Mouse (Mus musculus): ENCODE measurements around the gene Gm13090. TPM values are rescaled to one million over a fixed set of nuclear protein-coding genes. Genes with fewer than 3 reads are reported as not detected.

Gene Gm13090
- polyA plus RNA-seq, 1 experiment from 2014 or later, result not detected

- no peak for ATAC-seq
- H3K4me3 ChIP-seq (ENCODE audit: low read depth, low read length), result no peak overlapping the region
Measured at GRCm38 (mm10) chr4:151132493-151132892, 43.1 kb downstream of the Gm13090 start.

GRCm38 (mm10) chr4:151133760-151134159 lies 44.4 kb downstream of the Gm13090 start:
- Histone ChIP-seq H3K9ac (replicated peaks; ENCODE audit: low read depth) (no peak overlapping the region), H3K4me3 (ENCODE audit: low read depth, low read length) (no peak overlapping the region), H3K27me3 (replicated peaks; ENCODE audit: insufficient read depth, low read length) (peaks cover 5% of the 10 kb centered on the region; the same call in 1 of the 2 replicates), H3K9me3 (ENCODE audit: low read length) (no peaks in the 10 kb centered on the region), H3K36me3 (ENCODE audit: insufficient read depth, low read length) (no peaks in the 10 kb centered on the region), H3K27ac (ENCODE audit: low read length) (no peak overlapping the region), H3K4me2 (replicated peaks; ENCODE audit: low read depth, low read length) (no peak overlapping the region), H3K4me1 (ENCODE audit: insufficient read depth, low read depth, low read length) (peaks cover 6% of the 10 kb centered on the region; the same call in 1 of the 2 replicates)
- TF ChIP-seq EP300 (IDR thresholded peaks at IDR 0.05), result no peak
- no peak for TF ChIP-seq CTCF (IDR thresholded peaks at IDR 0.05)
- no peak for ATAC-seq
- no peak for DNase-seq (ENCODE audit: low spot score)
- 38% methylated on average over 4 of the region's 4 CpGs for WGBS

More at GRCm38 (mm10) chr4:151132493-151132892, 43.1 kb downstream of the Gm13090 start:
- H3K9ac ChIP-seq (replicated peaks; ENCODE audit: low read depth), result no peak overlapping the region
- TF ChIP-seq CTCF (IDR thresholded peaks at IDR 0.05) (no peak), EP300 (IDR thresholded peaks at IDR 0.05) (no peak)
- DNase-seq (ENCODE audit: low spot score), result no peak
- H3K4me2 ChIP-seq (replicated peaks; ENCODE audit: low read depth, low read length), result no peak overlapping the region
- peaks cover 5% of the 10 kb centered on the region for H3K27me3 ChIP-seq (replicated peaks; ENCODE audit: insufficient read depth, low read length)
- H3K4me1 ChIP-seq (ENCODE audit: insufficient read depth, low read depth, low read length), result peaks cover 6% of the 10 kb centered on the region; the same call in 1 of the 2 replicates
- no peak overlapping the region for H3K27ac ChIP-seq (ENCODE audit: low read length)
- no peaks in the 10 kb centered on the region for H3K9me3 ChIP-seq (ENCODE audit: low read length)
- H3K36me3 ChIP-seq (ENCODE audit: insufficient read depth, low read length), result no peaks in the 10 kb centered on the region
- 59% methylated on average over 9 of the region's 9 CpGs for WGBS

GRCm38 (mm10) chr4:151135491-151135890 lies 46.1 kb downstream of the Gm13090 start:
- Histone ChIP-seq H3K27me3 (replicated peaks; ENCODE audit: insufficient read depth, low read length) (peaks cover 8% of the 10 kb centered on the region), H3K4me3 (ENCODE audit: low read depth, low read length) (no peak overlapping the region), H3K4me2 (replicated peaks; ENCODE audit: low read depth, low read length) (no peak overlapping the region), H3K36me3 (ENCODE audit: insufficient read depth, low read length) (no peaks in the 10 kb centered on the region), H3K9me3 (ENCODE audit: low read length) (no peaks in the 10 kb centered on the region), H3K9ac (replicated peaks; ENCODE audit: low read depth) (no peak overlapping the region), H3K4me1 (ENCODE audit: insufficient read depth, low read depth, low read length) (no peaks in the 10 kb centered on the region), H3K27ac (ENCODE audit: low read length) (no peak overlapping the region)
- DNase-seq (ENCODE audit: low spot score) (no peak), ATAC-seq (no peak)
- WGBS, result 73% methylated on average over 8 of the region's 8 CpGs
- TF ChIP-seq CTCF (IDR thresholded peaks at IDR 0.05) (no peak), EP300 (IDR thresholded peaks at IDR 0.05) (no peak)

- H3K4me1 ChIP-seq (ENCODE audit: insufficient read depth, low read depth, low read length), result no peaks in the 10 kb centered on the region
- H3K27ac ChIP-seq (ENCODE audit: low read length), result no peak overlapping the region
- TF ChIP-seq EP300 (IDR thresholded peaks at IDR 0.05) (no peak), CTCF (IDR thresholded peaks at IDR 0.05) (no peak)
- no peak overlapping the region for H3K9ac ChIP-seq (replicated peaks; ENCODE audit: low read depth)
- H3K4me2 ChIP-seq (replicated peaks; ENCODE audit: low read depth, low read length), result no peak overlapping the region
- no peaks in the 10 kb centered on the region for H3K36me3 ChIP-seq (ENCODE audit: insufficient read depth, low read length)
- peaks cover 8% of the 10 kb centered on the region for H3K27me3 ChIP-seq (replicated peaks; ENCODE audit: insufficient read depth, low read length)
- no peak overlapping the region for H3K4me3 ChIP-seq (ENCODE audit: low read depth, low read length)
- ATAC-seq (no peak), DNase-seq (ENCODE audit: low spot score) (no peak)
- WGBS, result 65% methylated on average over 5 of the region's 5 CpGs
- no peaks in the 10 kb centered on the region for H3K9me3 ChIP-seq (ENCODE audit: low read length)
Measured at GRCm38 (mm10) chr4:151137701-151138100, 48.3 kb downstream of the Gm13090 start.

GRCm38 (mm10) chr4:151138135-151138534 lies 48.8 kb downstream of the Gm13090 start:
- 14% methylated on average over 10 of the region's 10 CpGs for WGBS
- no peak overlapping the region for H3K9ac ChIP-seq (replicated peaks; ENCODE audit: low read depth)
- no peak for TF ChIP-seq EP300 (IDR thresholded peaks at IDR 0.05)
- no peak for TF ChIP-seq CTCF (IDR thresholded peaks at IDR 0.05)
- H3K4me3 ChIP-seq (ENCODE audit: low read depth, low read length), result no peak overlapping the region
- H3K27ac ChIP-seq (ENCODE audit: low read length), result no peak overlapping the region
- H3K9me3 ChIP-seq (ENCODE audit: low read length), result no peaks in the 10 kb centered on the region
- no peaks in the 10 kb centered on the region for H3K36me3 ChIP-seq (ENCODE audit: insufficient read depth, low read length)
- no peak overlapping the region for H3K4me2 ChIP-seq (replicated peaks; ENCODE audit: low read depth, low read length)
- DNase-seq (ENCODE audit: low spot score), result no peak
- H3K27me3 ChIP-seq (replicated peaks; ENCODE audit: insufficient read depth, low read length), result peaks cover 8% of the 10 kb centered on the region
- H3K4me1 ChIP-seq (ENCODE audit: insufficient read depth, low read depth, low read length), result no peaks in the 10 kb centered on the region
- ATAC-seq, result no peak

GRCm38 (mm10) chr4:151138586-151138985 lies 49.2 kb downstream of the Gm13090 start:
- DNase-seq (ENCODE audit: low spot score) (no peak), ATAC-seq (no peak)
- no peaks in the 10 kb centered on the region for H3K9me3 ChIP-seq (ENCODE audit: low read length)
- H3K36me3 ChIP-seq (ENCODE audit: insufficient read depth, low read length), result no peaks in the 10 kb centered on the region
- TF ChIP-seq CTCF (IDR thresholded peaks at IDR 0.05) (no peak), EP300 (IDR thresholded peaks at IDR 0.05) (no peak)
- H3K27me3 ChIP-seq (replicated peaks; ENCODE audit: insufficient read depth, low read length), result peaks cover 8% of the 10 kb centered on the region
- H3K9ac ChIP-seq (replicated peaks; ENCODE audit: low read depth), result no peak overlapping the region
- WGBS, result 12% methylated on average over 2 of the region's 2 CpGs
- H3K4me2 ChIP-seq (replicated peaks; ENCODE audit: low read depth, low read length), result no peak overlapping the region
- H3K27ac ChIP-seq (ENCODE audit: low read length), result no peak overlapping the region
- no peak overlapping the region for H3K4me3 ChIP-seq (ENCODE audit: low read depth, low read length)
- no peaks in the 10 kb centered on the region for H3K4me1 ChIP-seq (ENCODE audit: insufficient read depth, low read depth, low read length)

Measured in lung, postnatal 0 days (tissue).